Mouse (Mus musculus) olfactory bulb, adult 2 months (tissue): ENCODE results near the gene Med22.

ENCODE experiments used
- CTCF ChIP-seq: fragments of 200-500 bp; IDR thresholded peaks from 2 replicates; pipeline ENCODE4 v1.5.1; 2012; ENCODE audit warnings: low read depth, mild to moderate bottlenecking, low read length, moderate library complexity; ENCODE audit not compliant: insufficient read depth
- POLR2A ChIP-seq: fragments of 200-500 bp; IDR thresholded peaks from 2 replicates; pipeline ENCODE4 v1.6.1; 2012; ENCODE audit warnings: mild to moderate bottlenecking, low read depth, low read length, moderate library complexity; ENCODE audit not compliant: insufficient read depth

DNA sequence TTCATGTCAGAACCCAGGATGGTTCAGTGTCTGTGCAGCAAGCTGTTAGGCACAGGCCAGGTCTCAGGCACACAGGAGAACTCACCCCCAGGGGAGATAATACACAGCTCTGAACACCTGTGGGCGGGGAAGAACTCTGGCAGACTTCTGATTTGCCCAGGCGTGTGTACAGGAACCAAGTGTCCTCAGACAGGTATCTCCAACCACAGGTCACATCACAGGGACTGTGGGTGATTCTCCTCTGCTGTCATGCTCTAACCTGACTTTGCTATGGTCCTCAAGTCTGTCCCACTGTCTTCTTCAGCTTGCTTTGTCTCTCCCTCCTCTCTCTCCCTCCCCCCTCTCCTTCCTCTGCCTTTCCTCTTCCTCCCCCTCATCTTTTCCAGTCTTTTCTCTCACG is 45.6 kb downstream of the Med22 start, which contains the start of gene Abo:
- TF ChIP-seq CTCF = no peak
- no peak for TF ChIP-seq POLR2A
